Mouse (Mus musculus) B cell, adult (primary cell): ENCODE data around the gene Parp11. TPM values are rescaled to one million over a fixed set of nuclear protein-coding genes. Genes with fewer than 3 reads are reported as not detected.

Experiments
- total RNA-seq: library from RNA; stranded (reverse); gene quantifications from 4 replicates; pipeline ENCODE4 v1.2.4, GENCODE M21; 2023; ENCODE audit not compliant: inconsistent age

Parp11 gene
- 55.5 to 59.6 TPM (median 57.3 TPM) in 4 replicates for total RNA-seq

GRCm38 (mm10) chr6:127446436-127446890 lies at the start of gene Parp11:
TSS of gene Parp11 (plus strand) at chr6:127446840.

Other genes with a start within 250 kb of the Parp11 start
- 7.5 to 11.6 TPM (median 10.3 TPM) in 4 replicates for gene Cracr2a, start 114.5 kb downstream of the Parp11 start, total RNA-seq